Mouse (Mus musculus) midbrain, postnatal 0 days (tissue): ENCODE data around the gene Map4k4. TPM values are rescaled to one million over a fixed set of nuclear protein-coding genes. Genes with fewer than 3 reads are reported as not detected.

ENCODE experiments used
- ATAC-seq: fragments of 200-750 bp; cut with Nextera tagmentation; 2 replicates; pipeline ENCODE4 v1.8.0; 2017; ENCODE audit warnings: moderate number of reproducible peaks, mild to moderate bottlenecking, moderate TSS enrichment, moderate library complexity; ENCODE audit not compliant: low FRiP score
- DNase-seq: peaks from one replicate; pipeline ENCODE4 v3.0.0-alpha.2; 2015; ENCODE audit warnings: low spot score
- H3K27ac ChIP-seq: fragments of 300-500 bp; sonication (generic); 2 replicates; pipeline ENCODE4 v1.5.1; 2014; ENCODE audit warnings: low read depth, mild to moderate bottlenecking, low read length, mixed read lengths
- H3K27me3 ChIP-seq: fragments of 300-500 bp; sonication (generic); 2 replicates; pipeline ENCODE4 v1.6.1; 2014; ENCODE audit warnings: low read length, control low read depth, mixed read lengths; ENCODE audit not compliant: insufficient read depth
- H3K36me3 ChIP-seq: fragments of 300-500 bp; sonication (generic); 2 replicates; pipeline ENCODE4 v1.6.1; 2014; ENCODE audit warnings: low read length, control low read depth, mixed read lengths; ENCODE audit not compliant: insufficient read depth
- H3K4me1 ChIP-seq: fragments of 300-500 bp; sonication (generic); 2 replicates; pipeline ENCODE4 v1.6.1; 2014; ENCODE audit warnings: mild to moderate bottlenecking, control low read depth, antibody characterized with exemption, low read length, mixed read lengths; ENCODE audit not compliant: insufficient read depth
- H3K4me2 ChIP-seq: fragments of 300-500 bp; sonication (generic); 2 replicates; pipeline ENCODE4 v1.6.1; 2014; ENCODE audit warnings: low read depth, mild to moderate bottlenecking, low read length, mixed read lengths; ENCODE audit not compliant: poor library complexity, severe bottlenecking
- H3K4me3 ChIP-seq: fragments of 300-500 bp; sonication (generic); 2 replicates; pipeline ENCODE4 v1.5.1; 2014; ENCODE audit warnings: low read depth, mild to moderate bottlenecking, low read length, moderate library complexity
- H3K9ac ChIP-seq: fragments of 300-500 bp; sonication (generic); replicated peaks from 2 replicates; pipeline ENCODE4 v1.6.1; 2014; ENCODE audit warnings: mild to moderate bottlenecking, low read length, moderate library complexity, mixed read lengths; ENCODE audit not compliant: poor library complexity, severe bottlenecking
- H3K9me3 ChIP-seq: fragments of 300-500 bp; sonication (generic); 2 replicates; pipeline ENCODE4 v1.6.1; 2016; ENCODE audit warnings: low read length, control low read depth
- CTCF ChIP-seq: IDR thresholded peaks from 2 replicates; pipeline ENCODE4 v1.5.1; 2016; ENCODE audit warnings: antibody characterized with exemption, mild to moderate bottlenecking
- WGBS: fragments of 180-500 bp; shearing (Covaris S2); extraction: QIAGEN DNeasy Blood & Tissue Kit; methylation state at CpG from one replicate; pipeline ENCODE4 v1.1.7; 2014; 5-methylcytosine and 5-hydroxymethylcytosine counted together
- polyA plus RNA-seq: library from polyadenylated mRNA; unstranded; fragments of >200 nt; fragmentation: Nextera tagmentation; extraction: Ambion mirVana; gene quantifications from 2 replicates; pipeline ENCODE4 v1.2.1, GENCODE M21; 2015
- total RNA-seq: library from RNA; depleted of rRNA; stranded (reverse); fragments of >200 nt; gene quantifications from 2 replicates; pipeline ENCODE4 v1.2.3, GENCODE M21; 2014

Map4k4 gene
- total and polyA plus RNA-seq, 2 experiments from 2014 or later = 30.6 to 185 TPM

GRCm38 (mm10) chr1:39923395-39924337 lies 23.0 kb downstream of the Map4k4 start:
- Histone ChIP-seq H3K9ac (no peak overlapping the region), H3K4me3 (no peak overlapping the region), H3K4me2 (peak overlapping the region; percentile 12; the same call in 1 of the 2 replicates), H3K36me3 (peaks cover 5% of the 10 kb centered on the region; the same call in 1 of the 2 replicates), H3K9me3 (no peaks in the 10 kb centered on the region), H3K27ac (peak overlapping the region; percentile 21; the same call in 1 of the 2 replicates), H3K4me1 (peaks cover 2% of the 10 kb centered on the region; the same call in 1 of the 2 replicates), H3K27me3 (no peaks in the 10 kb centered on the region)
- DNase-seq (no peak), ATAC-seq (no peak)
- peak; percentile 13; the same call in 1 of the 2 replicates for TF ChIP-seq CTCF
- WGBS = 26% methylated on average over 15 of the region's 15 CpGs

DNA sequence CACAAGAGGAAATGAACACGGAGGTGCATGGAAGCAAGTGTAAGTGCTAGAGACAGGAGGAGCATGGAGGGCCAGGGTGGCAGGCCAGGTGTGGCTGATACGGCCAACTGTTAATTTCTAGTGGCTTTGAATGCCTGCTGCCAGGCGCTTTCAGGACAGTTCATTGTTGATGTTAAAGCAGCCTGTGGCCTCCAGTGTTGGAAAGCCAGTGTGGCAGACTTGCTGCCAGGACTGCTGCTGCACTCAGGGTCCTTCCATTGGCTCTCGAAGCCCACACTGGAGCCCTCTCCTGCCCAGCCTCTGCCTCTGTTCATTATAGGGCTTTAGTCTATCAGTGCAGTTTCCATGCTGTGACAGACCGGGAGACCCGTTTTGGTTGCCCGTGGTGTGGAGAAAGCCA lies 30.3 kb downstream of the Map4k4 start:
- Histone ChIP-seq H3K9me3 (no peaks in the 10 kb centered on the region), H3K9ac (no peak overlapping the region), H3K27ac (no peak overlapping the region), H3K36me3 (no peaks in the 10 kb centered on the region; the same call in 1 of the 2 replicates), H3K27me3 (no peaks in the 10 kb centered on the region), H3K4me3 (no peak overlapping the region), H3K4me1 (peaks cover 22% of the 10 kb centered on the region), H3K4me2 (no peak overlapping the region)
- DNase-seq = peak; percentile 55
- WGBS = 48% methylated on average over 7 of the region's 7 CpGs
- no peak for ATAC-seq
- TF ChIP-seq CTCF = no peak

DNA sequence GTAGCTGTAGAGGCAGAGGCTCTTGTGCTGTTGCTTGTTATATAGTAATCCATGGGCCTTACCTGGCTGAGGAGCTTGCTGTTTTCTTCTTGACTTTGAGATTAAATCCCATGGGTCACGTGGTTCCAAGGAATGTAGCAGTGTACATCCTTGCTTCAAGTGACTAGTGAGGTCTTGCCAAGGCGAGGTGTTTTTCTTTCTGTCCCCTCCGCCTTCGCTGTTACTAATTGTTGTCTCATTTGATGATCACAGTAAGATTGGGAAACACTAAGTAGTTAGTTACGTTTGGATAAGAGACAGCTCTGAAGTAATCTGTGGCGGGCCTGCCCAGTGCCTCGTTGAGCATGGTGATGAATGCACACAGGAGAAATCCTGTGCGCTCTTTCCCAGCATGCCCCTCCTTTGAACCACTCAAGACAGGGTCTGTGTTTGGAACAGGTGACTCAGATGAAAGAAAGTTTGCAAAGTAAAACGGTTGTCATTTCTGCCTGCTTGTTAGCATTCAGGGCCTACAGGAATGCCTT lies 31.6 kb downstream of the Map4k4 start:
- no peaks in the 10 kb centered on the region for H3K27me3 ChIP-seq
- 52% methylated on average over 9 of the region's 9 CpGs for WGBS
- no peak overlapping the region; the same call in 1 of the 2 replicates for H3K27ac ChIP-seq
- no peak for DNase-seq
- no peak overlapping the region for H3K4me3 ChIP-seq
- no peaks in the 10 kb centered on the region; the same call in 1 of the 2 replicates for H3K36me3 ChIP-seq
- no peak overlapping the region for H3K4me2 ChIP-seq
- no peak overlapping the region for H3K9ac ChIP-seq
- no peak for TF ChIP-seq CTCF
- H3K9me3 ChIP-seq = no peaks in the 10 kb centered on the region
- peaks cover 22% of the 10 kb centered on the region for H3K4me1 ChIP-seq
- ATAC-seq = no peak

DNA sequence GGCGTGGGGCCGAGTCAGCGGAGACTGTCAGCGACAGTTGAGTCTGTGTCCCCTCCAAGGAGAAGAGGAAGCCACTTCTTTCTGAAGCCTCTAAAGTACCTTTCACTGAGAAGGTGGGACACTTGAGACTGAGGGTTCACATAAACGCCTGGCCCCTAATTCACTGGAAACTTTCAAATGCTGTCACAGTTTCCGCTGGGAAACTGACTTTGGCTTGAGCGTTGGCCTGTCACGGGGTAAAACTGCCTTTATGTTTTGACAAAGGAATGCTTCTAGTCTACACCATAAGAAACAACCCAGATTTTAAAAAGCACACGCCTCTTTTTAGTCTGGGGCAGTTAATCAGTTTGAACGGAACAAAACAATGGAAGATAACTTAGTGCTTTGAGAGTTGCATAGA lies 32.2 kb downstream of the Map4k4 start:
- DNase-seq (no peak), ATAC-seq (no peak)
- Histone ChIP-seq H3K9me3 (no peaks in the 10 kb centered on the region), H3K4me3 (no peak overlapping the region), H3K9ac (no peak overlapping the region), H3K4me2 (no peak overlapping the region), H3K36me3 (no peaks in the 10 kb centered on the region; the same call in 1 of the 2 replicates), H3K27ac (peak overlapping the region; percentile 18; the same call in 1 of the 2 replicates), H3K4me1 (peaks cover 22% of the 10 kb centered on the region), H3K27me3 (no peaks in the 10 kb centered on the region)
- no peak for TF ChIP-seq CTCF
- 38% methylated on average over 10 of the region's 10 CpGs for WGBS

DNA sequence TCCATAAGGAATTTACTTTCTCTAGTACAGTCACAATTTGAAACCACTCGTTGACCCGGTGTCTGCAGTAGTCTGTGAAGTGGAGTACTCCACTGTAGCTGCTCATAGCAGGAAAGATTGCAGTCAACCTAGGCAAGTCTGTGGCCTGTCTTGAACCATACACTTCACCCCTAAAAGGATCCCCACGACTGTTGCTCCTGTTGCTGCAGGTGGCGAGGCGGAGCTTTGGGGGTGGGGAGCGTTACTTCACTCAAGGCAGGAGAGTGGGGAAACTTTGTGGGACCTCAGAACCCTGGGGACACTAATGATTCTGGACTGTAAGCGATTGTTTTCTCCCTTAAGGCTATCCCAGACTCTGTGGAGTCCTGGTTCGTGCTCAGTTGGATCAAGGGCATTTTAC lies 34.2 kb downstream of the Map4k4 start:
- no peaks in the 10 kb centered on the region for H3K27me3 ChIP-seq
- H3K36me3 ChIP-seq = no peaks in the 10 kb centered on the region; the same call in 1 of the 2 replicates
- no peak overlapping the region for H3K4me2 ChIP-seq
- WGBS = 33% methylated on average over 8 of the region's 8 CpGs
- H3K27ac ChIP-seq = no peak overlapping the region
- TF ChIP-seq CTCF = no peak
- H3K4me1 ChIP-seq = peaks cover 28% of the 10 kb centered on the region
- ATAC-seq (no peak), DNase-seq (no peak)
- H3K4me3 ChIP-seq = no peak overlapping the region
- H3K9me3 ChIP-seq = no peaks in the 10 kb centered on the region
- no peak overlapping the region for H3K9ac ChIP-seq

DNA sequence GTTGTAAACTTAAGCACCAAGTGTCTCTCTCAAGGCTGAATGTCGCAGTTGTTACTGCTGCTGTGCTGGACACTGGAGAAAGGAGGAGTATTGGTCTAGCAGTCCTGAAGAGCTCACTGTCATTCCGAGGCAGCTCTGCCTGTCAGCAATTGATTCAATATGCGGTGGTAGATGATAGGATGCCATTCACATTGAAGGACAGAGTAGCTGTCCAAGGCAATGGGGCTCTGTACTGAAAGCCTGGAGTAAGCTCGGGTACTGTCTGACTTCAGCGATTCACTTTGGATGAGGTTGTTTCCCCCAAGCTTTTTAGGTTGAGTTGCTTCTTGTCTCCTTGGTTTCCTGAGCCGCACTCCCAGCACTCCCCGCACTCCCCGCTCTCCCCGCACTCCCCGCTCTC lies 34.9 kb downstream of the Map4k4 start:
- Histone ChIP-seq H3K27me3 (no peaks in the 10 kb centered on the region), H3K4me1 (peaks cover 28% of the 10 kb centered on the region), H3K36me3 (no peaks in the 10 kb centered on the region; the same call in 1 of the 2 replicates), H3K27ac (no peak overlapping the region), H3K4me3 (peak overlapping the region; percentile 27; the same call in 1 of the 2 replicates), H3K9ac (no peak overlapping the region), H3K4me2 (peak overlapping the region; percentile 55), H3K9me3 (no peaks in the 10 kb centered on the region)
- DNase-seq (no peak), ATAC-seq (no peak)
- no peak for TF ChIP-seq CTCF
- 0% methylated on average over 7 of the region's 10 CpGs for WGBS
